Mouse (Mus musculus): ENCODE results near the gene Ccdc171.

DNA sequence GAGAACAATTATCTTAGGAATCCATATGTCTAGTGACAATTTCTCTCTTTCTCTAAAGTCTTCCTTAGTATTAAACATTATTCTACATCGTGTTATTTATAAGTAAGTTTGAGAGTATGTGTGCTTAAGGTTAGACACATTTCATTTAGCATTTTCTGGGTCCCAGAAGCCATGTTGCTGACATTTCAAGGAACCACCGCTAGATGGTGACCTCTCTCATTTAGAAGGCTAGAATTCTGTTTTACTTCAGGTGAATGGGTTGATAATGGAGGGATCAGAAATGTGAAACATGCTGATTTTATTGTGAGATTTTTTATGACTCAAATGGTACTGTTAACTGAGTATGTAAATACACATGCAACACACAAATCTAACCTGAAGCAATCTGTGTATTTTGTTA is 199.8 kb downstream of the Ccdc171 start:
- TF ChIP-seq CTCF (IDR thresholded peaks at IDR 0.05; ENCODE audit: low read depth, low read length) (no peak), GATA1 (IDR thresholded peaks at IDR 0.05; ENCODE audit: borderline replicate concordance, low read length) (no peak), TAL1 (conservative IDR thresholded peaks at IDR 0.05; ENCODE audit: low read depth, low read length) (no peak)

Data from G1E (cell line).